Mouse (Mus musculus): ENCODE results near the gene Pwp2. TPM values are rescaled to one million over a fixed set of nuclear protein-coding genes. Genes with fewer than 3 reads are reported as not detected.

Gene Pwp2
- polyA plus RNA-seq, 1 experiment from 2014 or later = 9.5 TPM

GRCm38 (mm10) chr10:78185381-78185725, 404 bp upstream of the Pwp2 start:
- Histone ChIP-seq H3K9ac (ENCODE audit: low read depth, low read length) (peak overlapping the region; percentile 77), H3K27me3 (ENCODE audit: control insufficient read depth, insufficient read depth, low read length) (no peaks in the 10 kb centered on the region), H3K36me3 (ENCODE audit: control insufficient read depth, insufficient read depth, low read length) (peaks cover 24% of the 10 kb centered on the region), H3K4me2 (peak overlapping the region; percentile 97), H3K4me1 (ENCODE audit: control insufficient read depth, insufficient read depth, low read length) (peaks cover 5% of the 10 kb centered on the region), H3K4me3 (ENCODE audit: low read depth, low read length) (peak overlapping the region; percentile 84), H3K9me3 (replicated peaks; ENCODE audit: control insufficient read depth, low read length) (no peaks in the 10 kb centered on the region), H3K27ac (ENCODE audit: low read depth, low read length) (peak overlapping the region; percentile 66)
- ATAC-seq (replicated peaks; ENCODE audit: insufficient number of reproducible peaks, low FRiP score, low TSS enrichment) = no peak
- WGBS (ENCODE audit: insufficient replicate concordance) = 24% methylated on average over 9 of the region's 9 CpGs

- Histone ChIP-seq H3K27ac (ENCODE audit: low read depth, low read length) (no peak overlapping the region), H3K4me2 (no peak overlapping the region), H3K9me3 (replicated peaks; ENCODE audit: control insufficient read depth, low read length) (no peaks in the 10 kb centered on the region), H3K9ac (ENCODE audit: low read depth, low read length) (no peak overlapping the region), H3K27me3 (ENCODE audit: control insufficient read depth, insufficient read depth, low read length) (no peaks in the 10 kb centered on the region), H3K4me1 (ENCODE audit: control insufficient read depth, insufficient read depth, low read length) (peaks cover 5% of the 10 kb centered on the region), H3K36me3 (ENCODE audit: control insufficient read depth, insufficient read depth, low read length) (peaks cover 23% of the 10 kb centered on the region), H3K4me3 (ENCODE audit: low read depth, low read length) (no peak overlapping the region; the same call in 1 of the 2 replicates)
- 81% methylated on average over 3 of the region's 3 CpGs for WGBS (ENCODE audit: insufficient replicate concordance)
- ATAC-seq (replicated peaks; ENCODE audit: insufficient number of reproducible peaks, low FRiP score, low TSS enrichment) = no peak
Observed at GRCm38 (mm10) chr10:78183577-78183976, 1.4 kb downstream of the Pwp2 start.

GRCm38 (mm10) chr10:78182321-78182720, 2.6 kb downstream of the Pwp2 start:
- WGBS (ENCODE audit: insufficient replicate concordance) = 93% methylated on average over 17 of the region's 17 CpGs
- H3K27ac ChIP-seq (ENCODE audit: low read depth, low read length) = no peak overlapping the region
- H3K9me3 ChIP-seq (replicated peaks; ENCODE audit: control insufficient read depth, low read length) = no peaks in the 10 kb centered on the region
- no peaks in the 10 kb centered on the region for H3K27me3 ChIP-seq (ENCODE audit: control insufficient read depth, insufficient read depth, low read length)
- H3K4me1 ChIP-seq (ENCODE audit: control insufficient read depth, insufficient read depth, low read length) = peaks cover 5% of the 10 kb centered on the region
- no peak overlapping the region for H3K9ac ChIP-seq (ENCODE audit: low read depth, low read length)
- ATAC-seq (replicated peaks; ENCODE audit: insufficient number of reproducible peaks, low FRiP score, low TSS enrichment) = no peak
- no peak overlapping the region for H3K4me2 ChIP-seq
- peaks cover 26% of the 10 kb centered on the region for H3K36me3 ChIP-seq (ENCODE audit: control insufficient read depth, insufficient read depth, low read length)
- no peak overlapping the region for H3K4me3 ChIP-seq (ENCODE audit: low read depth, low read length)

GRCm38 (mm10) chr10:78174474-78174873, 10.5 kb downstream of the Pwp2 start:
- no peak for ATAC-seq (replicated peaks; ENCODE audit: insufficient number of reproducible peaks, low FRiP score, low TSS enrichment)
- Histone ChIP-seq H3K27me3 (ENCODE audit: control insufficient read depth, insufficient read depth, low read length) (no peaks in the 10 kb centered on the region), H3K4me3 (ENCODE audit: low read depth, low read length) (no peak overlapping the region), H3K4me1 (ENCODE audit: control insufficient read depth, insufficient read depth, low read length) (peaks cover 5% of the 10 kb centered on the region; the same call in 1 of the 2 replicates), H3K36me3 (ENCODE audit: control insufficient read depth, insufficient read depth, low read length) (peaks cover 37% of the 10 kb centered on the region), H3K4me2 (no peak overlapping the region), H3K9me3 (replicated peaks; ENCODE audit: control insufficient read depth, low read length) (no peaks in the 10 kb centered on the region), H3K27ac (ENCODE audit: low read depth, low read length) (no peak overlapping the region), H3K9ac (ENCODE audit: low read depth, low read length) (no peak overlapping the region)
- 84% methylated on average over 5 of the region's 5 CpGs for WGBS (ENCODE audit: insufficient replicate concordance)

GRCm38 (mm10) chr10:78171581-78171980, 13.4 kb downstream of the Pwp2 start:
- WGBS (ENCODE audit: insufficient replicate concordance) = 89% methylated on average over 9 of the region's 9 CpGs
- peaks cover 24% of the 10 kb centered on the region for H3K36me3 ChIP-seq (ENCODE audit: control insufficient read depth, insufficient read depth, low read length)
- H3K4me1 ChIP-seq (ENCODE audit: control insufficient read depth, insufficient read depth, low read length) = peaks cover 12% of the 10 kb centered on the region

GRCm38 (mm10) chr10:78171057-78171456, 13.9 kb downstream of the Pwp2 start:
- H3K27me3 ChIP-seq (ENCODE audit: control insufficient read depth, insufficient read depth, low read length) = no peaks in the 10 kb centered on the region
- H3K9me3 ChIP-seq (replicated peaks; ENCODE audit: control insufficient read depth, low read length) = no peaks in the 10 kb centered on the region
- no peak for ATAC-seq (replicated peaks; ENCODE audit: insufficient number of reproducible peaks, low FRiP score, low TSS enrichment)
- H3K4me2 ChIP-seq = no peak overlapping the region
- H3K36me3 ChIP-seq (ENCODE audit: control insufficient read depth, insufficient read depth, low read length) = peaks cover 19% of the 10 kb centered on the region
- peaks cover 12% of the 10 kb centered on the region for H3K4me1 ChIP-seq (ENCODE audit: control insufficient read depth, insufficient read depth, low read length)
- H3K4me3 ChIP-seq (ENCODE audit: low read depth, low read length) = no peak overlapping the region
- H3K9ac ChIP-seq (ENCODE audit: low read depth, low read length) = no peak overlapping the region
- WGBS (ENCODE audit: insufficient replicate concordance) = 87% methylated on average over 7 of the region's 7 CpGs
- no peak overlapping the region for H3K27ac ChIP-seq (ENCODE audit: low read depth, low read length)

More at GRCm38 (mm10) chr10:78171581-78171980, 13.4 kb downstream of the Pwp2 start:
- no peak for ATAC-seq (replicated peaks; ENCODE audit: insufficient number of reproducible peaks, low FRiP score, low TSS enrichment)
- no peak overlapping the region for H3K9ac ChIP-seq (ENCODE audit: low read depth, low read length)
- H3K4me2 ChIP-seq = no peak overlapping the region
- H3K27me3 ChIP-seq (ENCODE audit: control insufficient read depth, insufficient read depth, low read length) = no peaks in the 10 kb centered on the region
- no peaks in the 10 kb centered on the region for H3K9me3 ChIP-seq (replicated peaks; ENCODE audit: control insufficient read depth, low read length)
- no peak overlapping the region for H3K4me3 ChIP-seq (ENCODE audit: low read depth, low read length)
- H3K27ac ChIP-seq (ENCODE audit: low read depth, low read length) = no peak overlapping the region

- Histone ChIP-seq H3K9ac (ENCODE audit: low read depth, low read length) (peak overlapping the region; percentile 43; the same call in 1 of the 2 replicates), H3K27ac (ENCODE audit: low read depth, low read length) (peak overlapping the region; percentile 17; the same call in 1 of the 2 replicates), H3K4me3 (ENCODE audit: low read depth, low read length) (no peak overlapping the region; the same call in 1 of the 2 replicates), H3K4me2 (peak overlapping the region; percentile 84), H3K36me3 (ENCODE audit: control insufficient read depth, insufficient read depth, low read length) (peaks cover 13% of the 10 kb centered on the region), H3K9me3 (replicated peaks; ENCODE audit: control insufficient read depth, low read length) (no peaks in the 10 kb centered on the region), H3K27me3 (ENCODE audit: control insufficient read depth, insufficient read depth, low read length) (no peaks in the 10 kb centered on the region), H3K4me1 (ENCODE audit: control insufficient read depth, insufficient read depth, low read length) (peaks cover 12% of the 10 kb centered on the region)
- 67% methylated on average over 2 of the region's 2 CpGs for WGBS (ENCODE audit: insufficient replicate concordance)
- ATAC-seq (replicated peaks; ENCODE audit: insufficient number of reproducible peaks, low FRiP score, low TSS enrichment) = no peak
Observed at GRCm38 (mm10) chr10:78170445-78170844, 14.5 kb downstream of the Pwp2 start.

GRCm38 (mm10) chr10:78169281-78170042, 15.5 kb downstream of the Pwp2 start, which contains the start of gene D10Jhu81e:
Gene D10Jhu81e (minus strand): TSS chr10:78169782.
- H3K9ac ChIP-seq (ENCODE audit: low read depth, low read length) = peak within 1 kb of the TSS; percentile 79
- no peaks in the 10 kb centered on the region for H3K9me3 ChIP-seq (replicated peaks; ENCODE audit: control insufficient read depth, low read length)
- H3K4me1 ChIP-seq (ENCODE audit: control insufficient read depth, insufficient read depth, low read length) = peaks cover 12% of the 10 kb centered on the region
- H3K27me3 ChIP-seq (ENCODE audit: control insufficient read depth, insufficient read depth, low read length) = no peaks in the 10 kb centered on the region
- peak within 1 kb of the TSS; percentile 74 for H3K27ac ChIP-seq (ENCODE audit: low read depth, low read length)
- H3K36me3 ChIP-seq (ENCODE audit: control insufficient read depth, insufficient read depth, low read length) = peaks cover 8% of the 10 kb centered on the region
- H3K4me2 ChIP-seq = peak within 1 kb of the TSS; percentile 84
- 2% methylated on average over 50 of the region's 50 CpGs for whole genome bisulfite sequencing (ENCODE audit: insufficient replicate concordance)
- ATAC-seq (replicated peaks; ENCODE audit: insufficient number of reproducible peaks, low FRiP score, low TSS enrichment) = peak; percentile 95
- peak within 1 kb of the TSS; percentile 79 for H3K4me3 ChIP-seq (ENCODE audit: low read depth, low read length)
